Mouse (Mus musculus) frontal cortex, adult (tissue): ENCODE data around the gene Muc1.

Experiments used
- ATAC-seq: cut with Nextera tagmentation; 2 replicates; pipeline ENCODE4 v1.9.2; 2017; ENCODE audit warnings: mild to moderate bottlenecking, moderate library complexity, mixed read lengths; ENCODE audit not compliant: low TSS enrichment

Muc1 gene

GRCm38 (mm10) chr3:89228836-89229235 is at the start of gene Muc1:
Muc1 (plus strand) TSS chr3:89229057.
- no peak for ATAC-seq

DNA sequence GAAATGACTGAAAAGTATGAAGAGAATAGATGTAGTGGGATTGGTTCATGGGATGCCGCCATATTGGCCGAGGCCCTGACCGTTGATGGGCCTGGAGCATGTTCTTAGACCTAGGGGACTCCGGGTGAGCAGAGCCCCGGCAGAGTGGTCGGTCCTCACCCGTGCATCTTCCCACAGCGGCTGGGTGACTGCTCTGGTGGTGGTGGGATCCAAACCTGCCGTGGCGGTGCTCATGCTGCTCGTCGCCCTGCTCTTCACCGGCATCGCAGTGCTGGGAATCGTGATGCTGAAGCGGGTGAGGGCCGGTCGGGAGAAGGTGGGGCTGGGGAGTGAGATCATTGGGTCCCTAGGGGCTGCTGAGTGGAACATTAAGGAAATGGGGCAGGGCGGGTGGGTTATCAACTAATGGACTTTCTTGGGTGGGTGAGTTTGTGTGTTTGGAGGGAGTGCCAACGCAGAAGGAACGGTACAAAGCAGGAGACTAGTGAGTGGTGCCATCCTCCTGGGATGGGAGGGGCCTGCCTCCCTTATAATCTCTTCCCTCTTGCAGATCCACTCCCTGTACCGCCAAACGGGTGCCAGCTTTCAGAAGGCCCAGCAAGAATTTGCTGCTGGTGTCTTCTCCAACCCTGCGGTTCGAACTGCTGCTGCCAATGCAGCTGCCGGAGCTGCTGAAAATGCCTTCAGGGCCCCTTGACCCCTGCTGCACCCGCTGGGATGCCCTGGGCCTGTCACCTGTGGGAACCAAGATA is 46.9 kb upstream of the Muc1 start:
- ATAC-seq, result no peak

DNA sequence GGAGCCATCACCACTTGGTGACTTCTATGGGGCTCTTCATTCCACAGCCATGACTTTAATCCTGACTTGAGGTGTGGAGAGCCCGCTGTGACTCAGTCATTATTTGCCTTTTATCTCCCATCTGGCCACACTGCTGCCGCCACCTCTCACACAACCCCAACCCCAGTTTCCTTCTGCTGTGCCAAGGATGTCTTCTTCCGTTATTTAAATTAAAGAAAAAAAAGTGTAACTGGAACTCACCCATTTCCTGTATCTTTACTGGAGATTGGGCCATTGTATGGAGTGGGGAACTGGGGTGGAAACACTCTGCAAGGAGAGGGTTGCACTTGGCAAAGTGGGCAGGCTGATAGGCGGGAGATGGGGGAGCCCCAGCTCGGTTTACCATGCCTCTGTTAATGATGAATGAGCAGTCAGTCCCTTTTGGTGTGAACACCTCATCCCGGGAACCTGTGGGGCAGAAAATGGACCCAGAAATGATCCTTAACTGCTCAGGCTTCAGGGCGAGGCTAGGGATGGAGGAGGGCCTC is 46.3 kb upstream of the Muc1 start:
- ATAC-seq, result no peak

- peak; percentile 90 for ATAC-seq
Observed at GRCm38 (mm10) chr3:89183058-89183958, 45.5 kb upstream of the Muc1 start, which contains the start of gene Fam189b. Fam189b (plus strand) TSS chr3:89183143.

DNA sequence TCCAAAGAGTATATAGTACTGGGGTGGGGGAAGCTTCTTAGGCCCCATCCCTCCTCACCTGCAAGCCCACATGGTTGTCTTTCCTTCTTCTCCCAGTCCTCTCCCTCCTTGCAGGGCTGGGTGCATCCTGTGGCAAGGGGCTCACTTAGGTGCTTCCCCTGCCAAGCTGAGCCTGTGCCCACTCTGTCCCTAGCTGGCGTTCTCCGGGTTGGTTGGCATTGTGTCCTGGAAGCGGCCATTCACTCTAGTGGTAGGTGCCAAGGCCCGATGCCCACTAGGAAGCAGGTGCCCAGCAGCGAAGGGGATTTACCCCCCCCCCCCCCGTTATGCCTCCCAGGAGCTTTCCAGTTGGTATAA is 44.9 kb upstream of the Muc1 start:
- no peak for ATAC-seq

DNA sequence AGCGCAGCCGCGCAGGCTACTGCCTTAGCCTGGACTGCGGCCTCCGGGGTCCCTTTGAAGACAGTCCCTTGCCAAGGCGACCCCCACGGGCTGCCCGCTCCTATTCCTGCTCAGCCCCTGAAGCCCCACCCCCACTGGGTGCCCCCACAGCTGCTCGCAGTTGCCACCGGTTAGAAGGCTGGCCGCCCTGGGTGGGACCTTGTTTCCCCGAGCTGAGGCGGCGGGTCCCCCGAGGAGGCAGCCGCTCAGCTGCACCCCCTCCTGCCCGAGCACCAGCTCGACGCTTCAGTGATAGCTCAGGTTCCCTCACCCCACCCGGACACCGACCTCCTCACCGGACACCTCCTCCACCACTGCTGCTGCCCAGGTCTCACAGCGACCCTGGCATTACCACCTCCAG is 41.7 kb upstream of the Muc1 start:
- ATAC-seq, result no peak

GRCm38 (mm10) chr3:89187690-89188477 is 41.0 kb upstream of the Muc1 start:
- ATAC-seq, result no peak

GRCm38 (mm10) chr3:89188478-89188875 is 40.4 kb upstream of the Muc1 start:
- no peak for ATAC-seq

- ATAC-seq, result no peak
Observed at GRCm38 (mm10) chr3:89190436-89190835, 38.4 kb upstream of the Muc1 start.

GRCm38 (mm10) chr3:89193351-89193750 is 35.5 kb upstream of the Muc1 start:
- ATAC-seq, result no peak

DNA sequence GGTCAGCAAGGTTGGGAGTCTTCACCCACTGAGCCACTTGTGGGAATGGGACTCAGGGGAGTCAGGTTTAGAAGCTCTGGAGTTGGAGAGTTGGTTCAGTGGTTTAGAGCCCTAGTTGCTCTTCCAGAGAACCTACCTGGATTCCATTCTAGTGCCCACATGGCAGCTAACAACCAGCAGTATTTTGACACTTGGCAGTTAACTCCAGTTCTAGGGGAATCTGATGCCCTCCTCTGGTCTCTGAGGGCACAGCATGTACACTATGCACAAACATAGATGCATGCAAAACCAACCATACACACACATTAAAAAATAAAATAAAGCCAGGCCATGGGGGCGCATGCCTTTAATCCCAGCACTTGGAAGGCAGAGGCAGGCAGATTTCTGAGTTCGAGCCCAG is 35.0 kb upstream of the Muc1 start:
- ATAC-seq, result no peak

DNA sequence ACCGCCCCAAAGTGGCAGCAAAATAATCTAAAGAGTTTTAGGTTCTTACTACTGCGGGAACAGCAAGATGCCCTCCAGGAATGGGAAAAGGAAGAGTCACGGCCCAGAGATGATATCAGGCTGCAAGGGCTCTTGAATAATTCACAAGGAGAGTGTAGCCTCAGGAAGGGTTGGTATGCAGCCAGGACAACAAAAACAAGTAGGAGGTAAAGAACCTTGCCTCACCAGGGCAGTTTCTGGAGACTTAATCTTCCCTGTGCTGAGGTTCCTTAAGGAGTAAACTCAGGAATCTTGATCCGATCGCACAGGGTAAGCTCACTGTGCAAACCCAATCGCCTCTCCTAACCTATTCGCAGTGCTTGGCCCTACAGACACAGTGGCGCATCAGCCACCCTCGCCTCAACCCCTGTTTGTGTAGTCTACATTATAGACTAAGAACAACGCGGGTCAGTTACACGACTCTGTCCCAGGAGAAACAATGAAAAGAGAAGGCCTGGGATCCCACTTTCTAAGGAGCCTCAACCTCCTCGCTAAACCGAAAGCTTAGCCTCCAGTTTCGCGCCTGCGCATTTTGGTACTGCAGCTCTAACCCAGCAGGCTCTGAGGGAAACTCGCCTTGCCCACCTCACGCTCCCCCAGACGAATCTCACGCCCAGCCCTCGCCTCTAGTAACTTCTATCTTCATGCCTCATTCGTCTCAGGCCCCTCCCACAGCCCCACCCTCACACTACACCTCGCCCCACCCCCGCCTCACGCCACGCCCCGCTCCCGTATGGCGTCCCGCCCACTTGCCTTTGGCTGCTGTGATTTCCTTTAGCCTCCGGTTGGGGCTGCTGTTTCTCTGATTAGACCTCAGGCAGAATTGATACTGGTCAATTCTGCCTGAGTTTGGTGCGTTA is 32.6 kb upstream of the Muc1 start:
- ATAC-seq, result peak; percentile 97

GRCm38 (mm10) chr3:89199839-89200238 is 29.0 kb upstream of the Muc1 start:
- no peak for ATAC-seq

DNA sequence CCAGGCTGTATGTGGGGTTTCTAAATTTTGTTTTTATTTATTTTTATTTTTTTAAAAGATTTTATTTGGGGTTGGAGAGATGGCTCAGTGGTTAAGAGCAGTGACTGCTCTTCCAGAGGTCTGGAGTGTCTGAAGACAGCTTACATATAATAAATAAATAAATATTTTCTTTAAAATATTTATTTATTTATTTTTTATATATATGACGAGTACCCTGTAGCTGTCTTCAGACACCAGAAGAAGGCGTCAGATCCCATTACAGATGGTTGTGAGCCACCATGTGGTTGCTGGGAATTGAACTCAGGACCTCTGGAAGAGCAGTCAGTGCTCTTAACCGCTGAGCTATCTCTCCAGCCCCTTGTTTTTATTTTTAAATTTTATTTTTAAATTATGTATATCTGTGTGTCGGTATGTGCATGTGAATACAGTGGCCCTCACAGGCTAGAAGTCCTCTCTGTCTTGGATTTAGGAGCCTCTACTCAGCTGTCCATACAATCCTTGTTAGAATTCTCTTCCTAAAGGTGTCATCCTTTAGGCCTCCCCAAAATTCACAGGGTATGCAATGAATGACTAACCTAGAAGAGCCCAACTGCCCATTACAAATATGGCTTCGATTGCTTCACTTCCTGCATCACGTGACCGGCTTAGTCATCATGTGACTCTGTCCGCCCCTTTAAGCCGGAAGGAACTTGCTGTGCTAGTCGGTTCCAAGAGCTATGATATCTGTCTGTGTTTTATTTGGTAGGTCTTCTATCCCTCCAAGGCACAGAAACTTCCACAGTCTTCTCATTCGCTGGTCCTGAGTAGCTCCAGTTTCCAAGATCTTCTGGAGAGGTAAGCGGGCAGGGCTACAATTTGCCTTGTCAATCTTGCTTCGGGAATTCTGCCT is 26.4 kb upstream of the Muc1 start, which contains the start of gene Gba:
Gene Gba, plus strand, starts transcription at position 676 of the 889 bp plus-strand sequence.
- ATAC-seq, result peak; percentile 91

- peak; percentile 11; the same call in 1 of the 2 replicates for ATAC-seq
Observed at GRCm38 (mm10) chr3:89203142-89203514, 25.7 kb upstream of the Muc1 start.

GRCm38 (mm10) chr3:89206079-89206478 is 22.8 kb upstream of the Muc1 start:
- ATAC-seq, result no peak

DNA sequence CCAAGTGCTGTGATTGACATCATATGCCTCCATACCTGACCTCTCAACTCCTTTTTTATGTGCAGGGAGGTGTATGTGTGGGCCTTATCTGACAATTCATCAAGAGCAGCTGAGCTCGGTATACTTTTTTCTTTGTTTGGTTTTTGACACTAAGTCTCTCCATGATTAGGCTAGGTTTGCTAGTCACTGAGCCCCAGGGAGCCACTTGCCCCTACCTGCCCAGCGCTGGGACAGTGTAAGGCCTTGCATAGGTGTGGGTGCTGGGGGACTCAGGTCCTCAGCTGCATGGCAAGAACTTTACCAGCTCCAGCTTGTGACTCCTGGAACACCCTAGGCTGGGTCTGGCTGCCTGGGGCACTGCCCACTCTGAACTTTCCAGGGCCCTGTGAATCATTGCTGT is 22.2 kb upstream of the Muc1 start:
- no peak for ATAC-seq

GRCm38 (mm10) chr3:89208075-89208657 is 20.7 kb upstream of the Muc1 start:
- no peak for ATAC-seq

DNA sequence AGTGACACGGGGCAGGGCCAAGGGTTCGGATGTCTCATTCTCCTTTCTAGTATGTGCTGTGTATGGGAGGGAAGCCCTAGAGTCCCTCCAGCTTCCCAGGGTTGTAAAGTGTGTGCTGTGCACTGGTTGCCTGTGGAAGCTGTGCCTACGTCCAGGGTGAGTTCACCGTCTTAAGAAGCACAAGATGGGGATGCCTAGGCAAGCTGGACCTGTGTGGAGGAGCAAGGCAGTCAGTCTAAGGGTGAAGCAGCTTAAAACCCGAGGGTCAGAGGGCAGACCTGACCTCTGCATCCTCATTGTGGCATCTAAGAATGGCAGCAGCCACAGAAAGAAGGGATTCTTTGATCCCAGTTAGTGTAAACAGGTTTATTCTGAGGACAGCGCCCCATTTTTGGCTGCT is 20.1 kb upstream of the Muc1 start:
- no peak for ATAC-seq
